Mouse (Mus musculus) fibroblast of lung, adult 2 months (primary cell): ENCODE data around the gene Il12a.
A peak's percentile ranks its signal among the peaks of the same experiment; 100 is the strongest.

ENCODE experiments used
- DNase-seq: peaks from one replicate; pipeline ENCODE4 v3.0.0-alpha.2; 2011; ENCODE audit warnings: low read depth

Gene Il12a

GRCm38 (mm10) chr3:68690344-68690743 lies at the start of gene Il12a:
Il12a (plus strand) TSS chr3:68690644.
- no peak for DNase-seq

GRCm38 (mm10) chr3:68642935-68643334 lies 47.5 kb upstream of the Il12a start:
- no peak for DNase-seq

- no peak for DNase-seq
Observed at GRCm38 (mm10) chr3:68646387-68647130, 43.9 kb upstream of the Il12a start.

GRCm38 (mm10) chr3:68647282-68647681 lies 43.2 kb upstream of the Il12a start:
- no peak for DNase-seq

GRCm38 (mm10) chr3:68650251-68650650 lies 40.2 kb upstream of the Il12a start:
- no peak for DNase-seq

- DNase-seq, result no peak
Observed at GRCm38 (mm10) chr3:68656607-68657352, 33.7 kb upstream of the Il12a start.

GRCm38 (mm10) chr3:68657589-68658245 lies 32.7 kb upstream of the Il12a start:
- no peak for DNase-seq

- no peak for DNase-seq
Observed at GRCm38 (mm10) chr3:68659996-68660395, 30.4 kb upstream of the Il12a start.

GRCm38 (mm10) chr3:68660538-68660937 lies 29.9 kb upstream of the Il12a start:
- no peak for DNase-seq

GRCm38 (mm10) chr3:68662386-68662785 lies 28.1 kb upstream of the Il12a start:
- DNase-seq, result no peak

GRCm38 (mm10) chr3:68664337-68664736 lies 26.1 kb upstream of the Il12a start:
- no peak for DNase-seq

GRCm38 (mm10) chr3:68666377-68666776 lies 24.1 kb upstream of the Il12a start:
- no peak for DNase-seq

- DNase-seq, result no peak
Observed at GRCm38 (mm10) chr3:68667852-68668251, 22.6 kb upstream of the Il12a start.

- no peak for DNase-seq
Observed at GRCm38 (mm10) chr3:68669418-68669974, 20.9 kb upstream of the Il12a start.

- no peak for DNase-seq
Observed at GRCm38 (mm10) chr3:68674721-68675120, 15.7 kb upstream of the Il12a start.

- DNase-seq, result no peak
Observed at GRCm38 (mm10) chr3:68675216-68675835, 15.1 kb upstream of the Il12a start.

GRCm38 (mm10) chr3:68675980-68676678 lies 14.3 kb upstream of the Il12a start:
- no peak for DNase-seq

- peak; percentile 40 for DNase-seq
Observed at GRCm38 (mm10) chr3:68676831-68677303, 13.6 kb upstream of the Il12a start.

- DNase-seq, result no peak
Observed at GRCm38 (mm10) chr3:68678805-68679585, 11.4 kb upstream of the Il12a start.

- no peak for DNase-seq
Observed at GRCm38 (mm10) chr3:68683579-68683978, 6.9 kb upstream of the Il12a start.

GRCm38 (mm10) chr3:68684207-68684606 lies 6.2 kb upstream of the Il12a start:
- DNase-seq, result no peak
